Mouse (Mus musculus) limb, embryonic 14.5 days (tissue): ENCODE data around the gene Slco4c1. TPM values are rescaled to one million over a fixed set of nuclear protein-coding genes. Genes with fewer than 3 reads are reported as not detected.
A peak's percentile ranks its signal among the peaks of the same experiment; 100 is the strongest.

ENCODE experiments used
- ATAC-seq: fragments of 200-750 bp; cut with Nextera tagmentation; 2 replicates; pipeline ENCODE4 v1.8.0; 2017; ENCODE audit warnings: low read depth, moderate number of reproducible peaks, moderate TSS enrichment; ENCODE audit not compliant: low FRiP score
- DNase-seq: peaks from one replicate; pipeline ENCODE4 v3.0.0-alpha.2; 2015; ENCODE audit warnings: low spot score
- H3K27ac ChIP-seq: fragments of 300-500 bp; sonication (generic); replicated peaks from 2 replicates; pipeline ENCODE4 v1.5.1; 2014; ENCODE audit warnings: low read depth, mild to moderate bottlenecking, low read length, moderate library complexity, mixed read lengths
- H3K27me3 ChIP-seq: fragments of 300-500 bp; sonication (generic); 2 replicates; pipeline ENCODE4 v1.6.1; 2014; ENCODE audit warnings: low read length, mixed read lengths; ENCODE audit not compliant: control insufficient read depth, insufficient read depth
- H3K36me3 ChIP-seq: fragments of 300-500 bp; sonication (generic); 2 replicates; pipeline ENCODE4 v1.6.1; 2014; ENCODE audit warnings: mild to moderate bottlenecking, low read length, moderate library complexity, mixed read lengths; ENCODE audit not compliant: control insufficient read depth, insufficient read depth
- H3K4me1 ChIP-seq: fragments of 300-500 bp; sonication (generic); 2 replicates; pipeline ENCODE4 v1.6.1; 2014; ENCODE audit warnings: antibody characterized with exemption, low read length, mixed read lengths; ENCODE audit not compliant: control insufficient read depth, insufficient read depth
- H3K4me2 ChIP-seq: fragments of 300-500 bp; sonication (generic); replicated peaks from 2 replicates; pipeline ENCODE4 v1.6.1; 2014; ENCODE audit warnings: low read depth, mild to moderate bottlenecking, low read length, moderate library complexity; ENCODE audit not compliant: severe bottlenecking
- H3K4me3 ChIP-seq: fragments of 300-500 bp; sonication (generic); replicated peaks from 2 replicates; pipeline ENCODE4 v1.5.1; 2014; ENCODE audit warnings: low read length
- H3K9ac ChIP-seq: fragments of 300-500 bp; sonication (generic); 2 replicates; pipeline ENCODE4 v1.6.1; 2014; ENCODE audit warnings: mild to moderate bottlenecking, low read depth, low read length, moderate library complexity; ENCODE audit not compliant: severe bottlenecking
- H3K9me3 ChIP-seq: fragments of 300-500 bp; sonication (generic); 2 replicates; pipeline ENCODE4 v1.6.1; 2016; ENCODE audit warnings: low read length; ENCODE audit not compliant: control insufficient read depth
- POLR2A ChIP-seq: fragments of 200-500 bp; IDR thresholded peaks from 2 replicates; pipeline ENCODE4 v1.8.0; 2012; ENCODE audit warnings: inconsistent platforms, mild to moderate bottlenecking, moderate library complexity, borderline replicate concordance; ENCODE audit not compliant: insufficient read depth, insufficient read length; ENCODE audit errors: extremely low read depth
- WGBS: fragments of 180-500 bp; shearing (Covaris S2); extraction: QIAGEN DNeasy Blood & Tissue Kit; methylation state at CpG from one replicate; pipeline ENCODE4 v1.1.7; 2014; 5-methylcytosine and 5-hydroxymethylcytosine counted together
- polyA plus RNA-seq, 2 experiments: library from polyadenylated mRNA; depleted of rRNA in 1 of 2; stranded (reverse) in 1 of 2; unstranded in 1 of 2; fragments of >200 nt; fragmentation: Nextera tagmentation in 1 of 2; extraction: Ambion mirVana in 1 of 2; gene quantifications; 2 replicates each; pipeline versions ENCODE4 v1.2.1 to v1.2.3; 2012 to 2014

Gene Slco4c1
- polyA plus RNA-seq, 2 experiments: 0.01 TPM; not detected in 1

DNA sequence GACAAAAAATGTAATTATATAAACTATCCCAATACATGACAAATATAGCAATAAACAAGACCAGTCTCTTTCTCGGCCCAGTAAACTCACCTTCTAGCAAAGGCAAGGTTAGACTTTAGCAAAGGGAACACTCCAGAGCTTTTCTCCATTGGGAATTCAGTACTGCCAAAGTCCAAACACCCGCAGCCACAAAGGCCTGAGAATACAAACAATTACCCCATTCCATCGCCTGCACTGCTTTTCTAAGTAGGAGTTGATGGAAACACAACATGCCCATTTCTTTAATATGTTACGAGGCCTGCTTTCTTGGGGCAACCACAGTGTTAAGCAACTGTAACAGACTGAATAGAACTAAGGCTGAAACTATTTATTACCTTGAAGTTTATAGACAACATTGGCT, 18.4 kb downstream of the Slco4c1 start:
- DNase-seq (no peak), ATAC-seq (no peak)
- WGBS: 64% methylated on average over 4 of the region's 4 CpGs
- Histone ChIP-seq H3K4me3 (no peak overlapping the region), H3K27me3 (no peaks in the 10 kb centered on the region), H3K4me1 (no peaks in the 10 kb centered on the region), H3K9me3 (no peaks in the 10 kb centered on the region), H3K27ac (no peak overlapping the region), H3K4me2 (no peak overlapping the region), H3K36me3 (no peaks in the 10 kb centered on the region), H3K9ac (no peak overlapping the region)
- TF ChIP-seq POLR2A: no peak

DNA sequence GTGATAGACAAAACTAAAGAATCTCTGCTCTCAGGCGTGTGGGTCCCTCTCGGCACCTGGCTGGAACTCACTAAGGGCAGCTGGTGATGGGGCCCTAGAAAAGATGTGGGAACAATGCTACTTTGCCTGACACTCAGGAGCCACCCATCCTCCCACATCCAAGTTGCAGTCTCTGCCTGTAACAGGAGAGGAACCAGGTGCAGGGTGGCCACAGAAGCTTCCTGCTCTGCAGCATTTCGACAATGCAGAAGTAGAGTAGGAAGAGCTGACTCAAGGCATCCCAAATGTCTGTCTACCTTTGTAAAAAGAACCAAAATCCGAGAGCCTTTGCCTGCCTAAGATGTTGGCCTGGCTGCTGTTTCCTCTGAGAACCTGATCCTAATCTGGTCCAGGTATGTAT, 22.9 kb downstream of the Slco4c1 start:
- no peak for TF ChIP-seq POLR2A
- H3K9ac ChIP-seq: no peak overlapping the region
- no peaks in the 10 kb centered on the region for H3K36me3 ChIP-seq
- no peaks in the 10 kb centered on the region for H3K4me1 ChIP-seq
- DNase-seq (no peak), ATAC-seq (no peak)
- 63% methylated on average over 4 of the region's 4 CpGs for WGBS
- no peak overlapping the region for H3K4me2 ChIP-seq
- no peaks in the 10 kb centered on the region for H3K9me3 ChIP-seq
- no peak overlapping the region for H3K4me3 ChIP-seq
- no peaks in the 10 kb centered on the region for H3K27me3 ChIP-seq
- H3K27ac ChIP-seq: no peak overlapping the region

DNA sequence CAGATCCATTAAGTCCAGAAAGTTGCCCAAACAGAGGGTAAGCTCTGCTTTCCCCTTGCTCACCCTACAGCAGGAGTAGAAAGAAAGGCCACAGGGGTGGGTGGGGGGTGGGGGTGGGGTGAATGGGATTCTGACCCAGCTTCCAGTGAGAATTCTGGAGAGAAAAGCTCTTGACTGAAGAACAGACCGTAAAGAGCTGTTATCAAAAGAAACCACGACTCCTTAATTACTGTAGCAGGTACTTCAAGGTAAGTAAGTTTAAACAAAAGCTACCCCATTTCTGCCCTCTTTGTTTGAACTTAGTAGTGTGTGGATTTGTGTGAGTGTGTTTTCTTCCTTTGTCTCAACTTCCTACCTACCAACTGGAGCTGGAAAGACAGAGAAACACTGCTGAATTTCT, 23.4 kb downstream of the Slco4c1 start:
- Histone ChIP-seq H3K27ac (no peak overlapping the region), H3K9ac (no peak overlapping the region), H3K4me3 (no peak overlapping the region), H3K4me1 (no peaks in the 10 kb centered on the region), H3K36me3 (no peaks in the 10 kb centered on the region), H3K4me2 (no peak overlapping the region), H3K27me3 (no peaks in the 10 kb centered on the region), H3K9me3 (no peaks in the 10 kb centered on the region)
- no peak for TF ChIP-seq POLR2A
- 49% methylated on average over 2 of the region's 2 CpGs for WGBS
- ATAC-seq: no peak
- no peak for DNase-seq

DNA sequence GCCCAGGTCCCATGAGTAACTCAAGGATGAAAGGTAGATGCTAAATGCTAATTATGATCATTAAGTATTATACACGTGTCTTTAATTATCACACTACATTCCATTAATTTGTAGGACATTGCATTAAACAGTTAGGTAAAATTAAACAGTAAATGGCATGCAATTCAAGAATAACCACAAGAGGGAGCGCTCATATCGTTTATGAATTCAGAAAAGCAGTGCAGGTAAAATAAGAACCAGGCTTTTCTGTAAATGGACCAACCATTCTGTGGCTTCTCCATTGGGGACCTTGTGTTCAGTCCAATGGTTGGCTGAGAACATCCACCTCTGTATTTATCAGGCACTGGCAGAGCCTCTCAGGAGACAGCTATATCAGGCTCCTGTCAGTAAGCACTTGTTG, 25.2 kb downstream of the Slco4c1 start:
- no peak overlapping the region for H3K4me2 ChIP-seq
- TF ChIP-seq POLR2A: no peak

DNA sequence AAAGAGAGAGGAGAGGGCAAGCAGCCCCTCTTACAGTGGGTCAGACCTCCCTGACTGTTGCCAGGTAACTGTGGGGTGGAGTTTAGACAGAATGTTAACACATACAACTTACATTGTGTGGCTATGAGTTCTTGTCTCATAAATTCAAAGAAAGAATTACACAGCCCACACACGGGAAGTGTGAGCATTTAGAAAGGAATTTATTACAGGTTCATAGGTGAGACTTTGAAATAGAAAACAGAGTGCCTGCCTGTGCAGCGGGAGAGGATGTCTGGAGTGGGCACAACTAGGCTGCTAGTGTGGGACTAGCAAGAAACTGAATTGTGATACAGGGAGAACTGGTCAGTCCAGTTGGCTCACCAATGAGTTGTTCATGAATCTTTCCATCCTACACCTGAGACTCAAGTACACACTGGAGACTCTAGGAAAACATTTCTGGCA, 66.7 kb downstream of the Slco4c1 start:
- WGBS: 24% methylated on average over 2 of the region's 2 CpGs

More for the DNA sequence above, 25.2 kb downstream of the Slco4c1 start:
- Histone ChIP-seq H3K36me3 (no peaks in the 10 kb centered on the region), H3K4me1 (no peaks in the 10 kb centered on the region), H3K27ac (no peak overlapping the region), H3K27me3 (no peaks in the 10 kb centered on the region), H3K9me3 (no peaks in the 10 kb centered on the region), H3K4me3 (no peak overlapping the region), H3K9ac (no peak overlapping the region)
- ATAC-seq: no peak
- DNase-seq: peak; percentile 53
- 5% methylated on average over 3 of the region's 3 CpGs for WGBS

DNA sequence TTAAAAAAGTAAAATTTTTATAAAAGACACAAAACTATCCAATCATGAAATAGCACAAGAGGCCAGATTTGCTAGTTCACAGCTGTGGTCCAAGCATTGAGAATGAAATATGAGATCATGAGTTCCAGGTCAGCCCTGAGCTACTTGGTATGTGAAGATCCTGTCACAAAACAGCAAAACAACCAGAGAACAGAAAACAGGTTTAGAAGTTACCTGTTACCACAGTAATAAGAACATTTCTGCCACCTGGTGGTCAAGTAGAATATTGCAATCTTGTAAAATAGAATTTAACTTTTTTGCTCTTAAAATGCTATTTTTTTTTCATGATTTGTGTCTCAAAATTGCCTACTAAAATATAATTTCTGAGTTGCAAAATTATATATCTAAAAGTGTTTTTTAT, 70.4 kb downstream of the Slco4c1 start:
- no peaks in the 10 kb centered on the region for H3K36me3 ChIP-seq
- DNase-seq (peak; percentile 72), ATAC-seq (no peak)
- no peak for TF ChIP-seq POLR2A
- H3K4me3 ChIP-seq: no peak overlapping the region
- H3K9ac ChIP-seq: no peak overlapping the region
- no peaks in the 10 kb centered on the region for H3K9me3 ChIP-seq
- no peaks in the 10 kb centered on the region for H3K27me3 ChIP-seq
- no peak overlapping the region for H3K4me2 ChIP-seq
- H3K4me1 ChIP-seq: peaks cover 5% of the 10 kb centered on the region; the same call in 1 of the 2 replicates
- H3K27ac ChIP-seq: no peak overlapping the region

More for the DNA sequence above, 66.7 kb downstream of the Slco4c1 start:
- no peak overlapping the region for H3K4me2 ChIP-seq
- ATAC-seq (no peak), DNase-seq (no peak)
- no peaks in the 10 kb centered on the region for H3K9me3 ChIP-seq
- H3K36me3 ChIP-seq: no peaks in the 10 kb centered on the region
- H3K9ac ChIP-seq: no peak overlapping the region
- no peak overlapping the region for H3K27ac ChIP-seq
- no peak overlapping the region for H3K4me3 ChIP-seq
- TF ChIP-seq POLR2A: no peak
- peaks cover 5% of the 10 kb centered on the region; the same call in 1 of the 2 replicates for H3K4me1 ChIP-seq
- H3K27me3 ChIP-seq: no peaks in the 10 kb centered on the region
